Mouse (Mus musculus): ENCODE results near the gene Ptpa. TPM values are rescaled to one million over a fixed set of nuclear protein-coding genes. Genes with fewer than 3 reads are reported as not detected.

The Ptpa gene
- polyA plus RNA-seq, 1 experiment = 102 TPM

- 0 out of 2 replicates have a peak, but pooled peaks cover 1% of the 10 kb centered on the region for H3K36me3 ChIP-seq (ENCODE audit: control insufficient read depth, insufficient read depth, low read length)
- WGBS = 37% methylated on average over 5 of the region's 5 CpGs
- no peaks in the 10 kb centered on the region for H3K27me3 ChIP-seq (ENCODE audit: control insufficient read depth, insufficient read depth, low read length)
- peaks cover 9% of the 10 kb centered on the region; the same call in 1 of the 2 replicates for H3K4me1 ChIP-seq (ENCODE audit: control insufficient read depth, insufficient read depth, insufficient read length, low read length)
- no peak overlapping the region for H3K4me3 ChIP-seq (ENCODE audit: low read depth, low read length)
- no peak overlapping the region for H3K27ac ChIP-seq (ENCODE audit: insufficient read depth, low read depth, low read length)
- TF ChIP-seq CTCF (IDR thresholded peaks at IDR 0.05; ENCODE audit: extremely low read depth, insufficient read length, insufficient replicate concordance, low read depth, low read length) (no peak), POLR2A (IDR thresholded peaks at IDR 0.05; ENCODE audit: low read depth, low read length) (no peak)
Measured at GRCm38 (mm10) chr2:30417595-30418165, 1.8 kb downstream of the Ptpa start.

GRCm38 (mm10) chr2:30418259-30418658 lies 2.4 kb downstream of the Ptpa start:
- H3K36me3 ChIP-seq (ENCODE audit: control insufficient read depth, insufficient read depth, low read length) = peaks cover 2% of the 10 kb centered on the region; the same call in 1 of the 2 replicates
- H3K4me3 ChIP-seq (ENCODE audit: low read depth, low read length) = no peak overlapping the region
- TF ChIP-seq POLR2A (IDR thresholded peaks at IDR 0.05; ENCODE audit: low read depth, low read length) (no peak), CTCF (IDR thresholded peaks at IDR 0.05; ENCODE audit: extremely low read depth, insufficient read length, insufficient replicate concordance, low read depth, low read length) (no peak)
- 77% methylated on average over 6 of the region's 6 CpGs for WGBS
- peaks cover 9% of the 10 kb centered on the region; the same call in 1 of the 2 replicates for H3K4me1 ChIP-seq (ENCODE audit: control insufficient read depth, insufficient read depth, insufficient read length, low read length)
- H3K27me3 ChIP-seq (ENCODE audit: control insufficient read depth, insufficient read depth, low read length) = no peaks in the 10 kb centered on the region
- H3K27ac ChIP-seq (ENCODE audit: insufficient read depth, low read depth, low read length) = no peak overlapping the region

- H3K27ac ChIP-seq (ENCODE audit: insufficient read depth, low read depth, low read length) = no peak overlapping the region
- TF ChIP-seq POLR2A (IDR thresholded peaks at IDR 0.05; ENCODE audit: low read depth, low read length) (no peak), CTCF (IDR thresholded peaks at IDR 0.05; ENCODE audit: extremely low read depth, insufficient read length, insufficient replicate concordance, low read depth, low read length) (no peak)
- peaks cover 6% of the 10 kb centered on the region; the same call in 1 of the 2 replicates for H3K4me1 ChIP-seq (ENCODE audit: control insufficient read depth, insufficient read depth, insufficient read length, low read length)
- peaks cover 2% of the 10 kb centered on the region; the same call in 1 of the 2 replicates for H3K36me3 ChIP-seq (ENCODE audit: control insufficient read depth, insufficient read depth, low read length)
- H3K4me3 ChIP-seq (ENCODE audit: low read depth, low read length) = no peak overlapping the region
- WGBS = 71% methylated on average over 10 of the region's 10 CpGs
- no peaks in the 10 kb centered on the region for H3K27me3 ChIP-seq (ENCODE audit: control insufficient read depth, insufficient read depth, low read length)
Measured at GRCm38 (mm10) chr2:30419112-30419511, 3.3 kb downstream of the Ptpa start.

- H3K36me3 ChIP-seq (ENCODE audit: control insufficient read depth, insufficient read depth, low read length) = peaks cover 4% of the 10 kb centered on the region; the same call in 1 of the 2 replicates
- TF ChIP-seq POLR2A (IDR thresholded peaks at IDR 0.05; ENCODE audit: low read depth, low read length) (no peak), CTCF (IDR thresholded peaks at IDR 0.05; ENCODE audit: extremely low read depth, insufficient read length, insufficient replicate concordance, low read depth, low read length) (no peak)
- WGBS = 40% methylated on average over 4 of the region's 4 CpGs
Measured at GRCm38 (mm10) chr2:30421432-30421831, 5.6 kb downstream of the Ptpa start.

GRCm38 (mm10) chr2:30429156-30429555 lies 13.3 kb downstream of the Ptpa start:
- no peak overlapping the region for H3K4me3 ChIP-seq (ENCODE audit: low read depth, low read length)
- peaks cover 57% of the 10 kb centered on the region for H3K36me3 ChIP-seq (ENCODE audit: control insufficient read depth, insufficient read depth, low read length)
- TF ChIP-seq POLR2A (IDR thresholded peaks at IDR 0.05; ENCODE audit: low read depth, low read length) (no peak), CTCF (IDR thresholded peaks at IDR 0.05; ENCODE audit: extremely low read depth, insufficient read length, insufficient replicate concordance, low read depth, low read length) (no peak)
- H3K27me3 ChIP-seq (ENCODE audit: control insufficient read depth, insufficient read depth, low read length) = no peaks in the 10 kb centered on the region
- H3K27ac ChIP-seq (ENCODE audit: insufficient read depth, low read depth, low read length) = no peak overlapping the region
- H3K4me1 ChIP-seq (ENCODE audit: control insufficient read depth, insufficient read depth, insufficient read length, low read length) = no peaks in the 10 kb centered on the region

More at GRCm38 (mm10) chr2:30421432-30421831, 5.6 kb downstream of the Ptpa start:
- no peak overlapping the region for H3K4me3 ChIP-seq (ENCODE audit: low read depth, low read length)
- H3K27me3 ChIP-seq (ENCODE audit: control insufficient read depth, insufficient read depth, low read length) = no peaks in the 10 kb centered on the region
- 0 out of 2 replicates have a peak, but pooled peaks cover 2% of the 10 kb centered on the region for H3K4me1 ChIP-seq (ENCODE audit: control insufficient read depth, insufficient read depth, insufficient read length, low read length)
- no peak overlapping the region for H3K27ac ChIP-seq (ENCODE audit: insufficient read depth, low read depth, low read length)

- Histone ChIP-seq H3K4me3 (ENCODE audit: low read depth, low read length) (no peak overlapping the region), H3K4me1 (ENCODE audit: control insufficient read depth, insufficient read depth, insufficient read length, low read length) (peaks cover 5% of the 10 kb centered on the region; the same call in 1 of the 2 replicates), H3K27me3 (ENCODE audit: control insufficient read depth, insufficient read depth, low read length) (no peaks in the 10 kb centered on the region), H3K36me3 (ENCODE audit: control insufficient read depth, insufficient read depth, low read length) (peaks cover 57% of the 10 kb centered on the region), H3K27ac (ENCODE audit: insufficient read depth, low read depth, low read length) (no peak overlapping the region)
- no peak for TF ChIP-seq POLR2A (IDR thresholded peaks at IDR 0.05; ENCODE audit: low read depth, low read length)
- TF ChIP-seq CTCF (IDR thresholded peaks at IDR 0.05; ENCODE audit: extremely low read depth, insufficient read length, insufficient replicate concordance, low read depth, low read length) = peak; percentile 75; the same call in 1 of the 2 replicates
- 54% methylated on average over 5 of the region's 5 CpGs for WGBS
Measured at GRCm38 (mm10) chr2:30435326-30436155, 19.7 kb downstream of the Ptpa start.

GRCm38 (mm10) chr2:30436156-30436545 lies 20.3 kb downstream of the Ptpa start:
- H3K4me1 ChIP-seq (ENCODE audit: control insufficient read depth, insufficient read depth, insufficient read length, low read length) = peaks cover 9% of the 10 kb centered on the region
- H3K4me3 ChIP-seq (ENCODE audit: low read depth, low read length) = no peak overlapping the region
- TF ChIP-seq CTCF (IDR thresholded peaks at IDR 0.05; ENCODE audit: extremely low read depth, insufficient read length, insufficient replicate concordance, low read depth, low read length) (peak; percentile 56; the same call in 1 of the 2 replicates), POLR2A (IDR thresholded peaks at IDR 0.05; ENCODE audit: low read depth, low read length) (no peak)
- 36% methylated on average over 5 of the region's 5 CpGs for WGBS
- H3K27ac ChIP-seq (ENCODE audit: insufficient read depth, low read depth, low read length) = no peak overlapping the region
- no peaks in the 10 kb centered on the region for H3K27me3 ChIP-seq (ENCODE audit: control insufficient read depth, insufficient read depth, low read length)
- H3K36me3 ChIP-seq (ENCODE audit: control insufficient read depth, insufficient read depth, low read length) = peaks cover 52% of the 10 kb centered on the region
